Mouse (Mus musculus) R1 (cell line): ENCODE measurements around the gene Slc5a3.

ENCODE experiments used
- DNase-seq: peaks from one replicate; pipeline ENCODE4 v3.0.0-alpha.2; 2018; ENCODE audit warnings: low read depth, low spot score

The Slc5a3 gene

GRCm38 (mm10) chr16:92120899-92121531 lies 62.9 kb downstream of the Slc5a3 start:
- peak; percentile 27 for DNase-seq

- DNase-seq, result peak; percentile 43
Measured at GRCm38 (mm10) chr16:92127226-92127625, 69.1 kb downstream of the Slc5a3 start.

DNA sequence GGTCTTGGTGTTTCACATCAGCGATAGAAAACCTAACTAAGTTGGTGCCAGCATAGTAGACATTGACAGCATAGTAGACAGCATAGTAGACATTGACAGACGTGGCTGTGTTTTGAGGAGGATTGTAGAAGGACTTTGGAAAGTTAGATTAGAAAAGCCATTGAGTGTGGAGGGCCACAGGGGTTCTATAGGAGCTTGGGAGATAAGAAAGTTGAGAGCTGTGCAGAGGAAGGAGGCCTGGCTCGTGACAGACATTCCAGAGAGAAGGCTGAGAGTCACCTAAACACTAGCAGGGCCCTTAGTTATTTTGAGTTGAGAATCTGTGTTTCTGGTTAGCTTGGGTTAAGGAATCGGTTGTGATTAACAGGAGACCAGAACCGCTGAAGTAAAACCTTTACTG lies 69.5 kb downstream of the Slc5a3 start:
- DNase-seq, result no peak

DNA sequence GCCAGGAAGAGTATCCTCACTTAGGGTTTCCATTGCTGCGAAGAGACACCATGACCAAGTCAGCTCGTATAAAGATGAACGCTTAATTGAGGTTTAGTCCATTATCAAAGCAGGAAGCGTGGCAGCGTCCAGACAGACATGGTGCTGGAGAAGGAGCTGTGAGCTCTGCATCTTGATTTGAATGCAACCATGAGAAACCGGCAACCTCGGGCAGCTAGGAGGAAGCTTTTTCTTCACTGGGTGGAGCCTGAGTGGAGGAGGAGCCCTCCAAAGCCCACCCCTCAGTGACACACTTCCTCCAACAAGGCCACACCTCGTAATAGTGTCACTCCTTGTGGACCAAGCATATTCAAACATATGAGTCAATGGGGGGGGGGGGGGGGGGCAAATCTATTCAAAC lies 71.7 kb downstream of the Slc5a3 start:
- DNase-seq, result no peak

GRCm38 (mm10) chr16:92132511-92132910 lies 74.4 kb downstream of the Slc5a3 start:
- no peak for DNase-seq

- DNase-seq, result no peak
Measured at GRCm38 (mm10) chr16:92134148-92134764, 76.1 kb downstream of the Slc5a3 start.

DNA sequence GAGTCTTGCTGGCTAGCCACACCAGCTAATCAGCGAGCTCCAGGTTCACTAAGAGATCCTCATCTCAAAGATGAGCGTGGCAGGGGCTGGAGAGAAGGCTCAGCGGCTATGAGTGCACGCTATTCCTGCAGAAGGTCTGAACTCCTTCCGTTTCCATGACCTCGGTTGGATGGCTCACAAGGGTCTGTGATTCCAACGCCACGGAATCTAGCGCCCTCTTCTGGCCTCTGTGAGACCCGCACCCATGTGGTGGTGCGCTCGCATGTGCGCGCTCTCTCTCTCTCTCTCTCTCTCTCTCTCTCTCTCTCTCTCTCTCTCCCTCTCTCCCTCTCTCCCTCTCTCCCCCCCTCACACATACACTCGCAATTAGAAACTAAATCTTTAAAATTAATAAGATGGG lies 78.2 kb downstream of the Slc5a3 start:
- peak; percentile 65 for DNase-seq
